ENCODE assay signal across 8 mouse cellular contexts in genomic region chr11:23255427-23256193, GRCm38 (mm10). TPM values are rescaled to one million over a fixed set of nuclear protein-coding genes. Genes with fewer than 3 reads are reported as not detected.
DNase-seq lines count a peak whose midpoint lies in the region; ATAC-seq lines count a peak whose summit lies in the region.

TSS of gene Xpo1 (plus strand) at chr11:23256041.

- H3K9ac ChIP-seq in kidney, embryonic 15.5 days = peak within 1 kb of the TSS; percentile 100

- no peaks in the 10 kb centered on the region for H3K9me3 ChIP-seq in heart, embryonic 10.5 days
- no peaks in the 10 kb centered on the region for H3K9me3 ChIP-seq in kidney, embryonic 15.5 days (replicated peaks)

- peak within 1 kb of the TSS; percentile 100 for H3K27ac ChIP-seq in heart, embryonic 10.5 days
- peak within 1 kb of the TSS; percentile 100 for H3K27ac ChIP-seq in kidney, embryonic 15.5 days

- peak within 1 kb of the TSS; percentile 74 for H3K4me2 ChIP-seq in kidney, embryonic 15.5 days

- DNase-seq in B cell, adult 2 months = peak; percentile 99
- peak; percentile 100 for DNase-seq in brain, adult 2 months (ENCODE audit: low read depth, low spot score)
- DNase-seq in heart, embryonic 10.5 days (ENCODE audit: low spot score) = peak; percentile 100
- peak; percentile 99 for DNase-seq in liver
- peak; percentile 99 for DNase-seq in spleen, postnatal 4 days (ENCODE audit: low spot score in 2 of 2)

- WGBS in heart, embryonic 10.5 days = 0% methylated on average over 58 of the region's 60 CpGs
- 0% methylated on average over 60 of the region's 60 CpGs for whole genome bisulfite sequencing in kidney, embryonic 15.5 days

- ATAC-seq in erythroblast, adult 5-6 weeks (replicated peaks; ENCODE audit: low FRiP score, poor library complexity, severe bottlenecking) = peak; percentile 86
- peak; percentile 98 for ATAC-seq in kidney, embryonic 15.5 days (replicated peaks; ENCODE audit: low FRiP score)
- ATAC-seq in monocyte, adult 5-6 weeks (replicated peaks; ENCODE audit: insufficient number of reproducible peaks, low FRiP score, low TSS enrichment, poor library complexity, severe bottlenecking) = peak; percentile 87

- no peaks in the 10 kb centered on the region for H3K27me3 ChIP-seq in heart, embryonic 10.5 days (ENCODE audit: insufficient read depth, poor library complexity, severe bottlenecking)
- H3K27me3 ChIP-seq in kidney, embryonic 15.5 days = no peaks in the 10 kb centered on the region

- H3K36me3 ChIP-seq in heart, embryonic 10.5 days = peaks cover 10% of the 10 kb centered on the region; the same call in 1 of the 2 replicates
- peaks cover 4% of the 10 kb centered on the region; the same call in 1 of the 2 replicates for H3K36me3 ChIP-seq in kidney, embryonic 15.5 days

- H3K4me3 ChIP-seq in heart, embryonic 10.5 days = peak within 1 kb of the TSS; percentile 92
- H3K4me3 ChIP-seq in kidney, embryonic 15.5 days (replicated peaks) = peak within 1 kb of the TSS; percentile 98

- H3K4me1 ChIP-seq in heart, embryonic 10.5 days = peaks cover 14% of the 10 kb centered on the region
- peaks cover 28% of the 10 kb centered on the region for H3K4me1 ChIP-seq in kidney, embryonic 15.5 days

RNA-seq across cellular contexts. Expression of gene Xpo1, which starts in this region (rescaled TPM):
- total RNA-seq in erythroblast, adult 5-6 weeks (2015; ENCODE audit: low replicate concordance) = 43.1 and 58.4 TPM in 2 replicates
- total RNA-seq in erythroblast, adult 5-6 weeks (2017; ENCODE audit: low replicate concordance) = 94.0 and 130 TPM in 2 replicates
- 94.0 and 123 TPM in 2 replicates for polyA plus RNA-seq in heart, embryonic 10.5 days (2016; fragmentation: Nextera tagmentation; extraction: Ambion mirVana)
- polyA plus RNA-seq in kidney, embryonic 15.5 days (2015; fragmentation: Nextera tagmentation; extraction: Ambion mirVana) = 102 and 109 TPM in 2 replicates
- 199 to 255 TPM (median 205 TPM) in 3 replicates for total RNA-seq in monocyte, adult 5-6 weeks (2017)

Comparison
In these comparisons a context has a peak if more than half of its experiments do, and no peak if none do; other contexts are left out.
1. Peak in every context shown above with its lines: DNase-seq, ATAC-seq, H3K4me3 ChIP-seq and H3K27ac ChIP-seq.